Mouse (Mus musculus): ENCODE measurements around the gene Vars.
"Not testable (repeated sequence)": the region's sequence is repeated elsewhere in the genome, so short reads cannot be mapped to it uniquely, and the experiment has no call there.

GRCm38 (mm10) chr17:34995927-34996326 lies 4.9 kb upstream of the Vars start:
- not testable (repeated sequence) for TF ChIP-seq EP300, CTCF (IDR thresholded peaks at IDR 0.05)

All from lung, postnatal 0 days (tissue).